Comparison of ENCODE assay signal across 8 mouse cellular contexts in the genomic region with DNA sequence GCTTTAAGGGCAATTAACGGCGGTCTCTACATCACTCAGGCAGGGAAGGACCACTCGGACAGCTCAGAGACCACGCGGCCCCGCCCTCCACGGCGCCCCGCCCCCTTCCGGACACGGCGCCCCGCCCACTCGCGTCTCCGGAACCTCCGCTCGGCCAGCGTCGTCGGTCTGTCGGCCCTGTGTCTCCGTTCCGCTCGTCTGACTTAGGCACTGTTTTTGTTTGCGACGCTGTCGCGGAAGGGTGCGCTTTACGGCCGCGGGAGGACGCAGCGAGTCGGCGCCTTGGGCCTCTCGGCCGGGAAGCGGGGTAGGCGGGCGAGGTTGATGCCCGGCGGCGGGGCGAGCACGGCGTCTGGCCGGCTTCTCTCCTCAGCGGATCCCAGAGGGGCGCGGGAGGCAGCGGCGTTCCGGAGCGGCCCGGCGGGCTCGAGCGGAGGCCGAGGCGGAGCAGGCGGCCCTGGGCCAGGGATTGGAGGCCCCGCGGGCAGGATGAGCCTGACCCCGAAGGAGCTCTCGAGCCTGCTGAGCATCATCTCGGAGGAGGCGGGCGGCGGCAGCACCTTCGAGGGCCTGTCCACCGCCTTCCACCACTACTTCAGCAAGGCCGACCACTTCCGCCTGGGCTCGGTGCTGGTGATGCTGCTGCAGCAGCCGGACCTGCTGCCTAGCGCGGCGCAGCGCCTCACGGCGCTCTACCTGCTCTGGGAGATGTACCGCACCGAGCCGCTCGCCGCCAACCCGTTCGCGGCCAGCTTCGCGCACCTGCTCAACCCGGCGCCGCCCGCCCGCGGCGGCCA. TPM values are rescaled to one million over a fixed set of nuclear protein-coding genes. Genes with fewer than 3 reads are reported as not detected.
DNase-seq lines count a peak whose midpoint lies in the region; ATAC-seq and TF ChIP-seq lines count a peak whose summit lies in the region.

No protein-coding gene starts in this region.

- peak; percentile 86 for ATAC-seq in heart, embryonic 11.5 days (replicated peaks; ENCODE audit: insufficient number of reproducible peaks, low FRiP score, low TSS enrichment)
- ATAC-seq in kidney, embryonic 16.5 days (ENCODE audit: low FRiP score, low TSS enrichment): peak; percentile 95

- WGBS in heart, embryonic 11.5 days (ENCODE audit: insufficient replicate concordance): under 1% methylated on average over 100 of the region's 100 CpGs
- WGBS in kidney, embryonic 16.5 days: under 1% methylated on average over 96 of the region's 100 CpGs
- WGBS in liver, adult 2 months: under 1% methylated on average over 80 of the region's 100 CpGs

- H3K4me3 ChIP-seq in C2C12 (ENCODE audit: insufficient read depth, poor library complexity, severe bottlenecking) (peak overlapping the region; percentile 89), myocyte (peak overlapping the region; percentile 41)
- H3K4me3 ChIP-seq in erythroblast, embryonic 14.5 days (replicated peaks): peak overlapping the region; percentile 79
- H3K4me3 ChIP-seq in heart, embryonic 11.5 days (ENCODE audit: low read depth, low read length): peak overlapping the region; percentile 74
- H3K4me3 ChIP-seq in kidney, embryonic 16.5 days (ENCODE audit: low read length): peak overlapping the region; percentile 99
- peak overlapping the region; percentile 95 for H3K4me3 ChIP-seq in liver, adult 2 months (ENCODE audit: insufficient read depth, low read depth, low read length)

- peak; percentile 99 for DNase-seq in brain, embryonic 14.5 days (ENCODE audit: low read depth)
- peak; percentile 90 for DNase-seq in liver, adult 2 months (ENCODE audit: extremely low read depth, low read depth, low spot score)
- DNase-seq in splenic B cell, adult 2 months (ENCODE audit: low read depth, low spot score): peak; percentile 98

- H3K9me3 ChIP-seq in erythroblast, embryonic 14.5 days (ENCODE audit: control insufficient read depth, low read length): peaks cover 8% of the 10 kb centered on the region
- no peaks in the 10 kb centered on the region for H3K9me3 ChIP-seq in heart, embryonic 11.5 days (replicated peaks; ENCODE audit: control insufficient read depth, low read length)
- H3K9me3 ChIP-seq in kidney, embryonic 16.5 days (ENCODE audit: low read length): peaks cover 7% of the 10 kb centered on the region

- peak overlapping the region; percentile 99 for H3ac ChIP-seq in C2C12 (ENCODE audit: control insufficient read depth, insufficient read length, low read depth)
- H3ac ChIP-seq in myocyte (ENCODE audit: control insufficient read depth, insufficient read length): peak overlapping the region; percentile 60

- H3K9ac ChIP-seq in heart, embryonic 11.5 days (ENCODE audit: low read depth, low read length): peak overlapping the region; percentile 81
- peak overlapping the region; percentile 93 for H3K9ac ChIP-seq in kidney, embryonic 16.5 days (replicated peaks; ENCODE audit: low read length)
- peak overlapping the region; percentile 92 for H3K9ac ChIP-seq in liver, adult 2 months (ENCODE audit: low read depth, low read length)

- peaks cover 27% of the 10 kb centered on the region for H3K4me1 ChIP-seq in erythroblast, embryonic 14.5 days (ENCODE audit: control insufficient read depth)
- H3K4me1 ChIP-seq in heart, embryonic 11.5 days (ENCODE audit: control insufficient read depth, insufficient read depth, low read length): peaks cover 5% of the 10 kb centered on the region
- H3K4me1 ChIP-seq in kidney, embryonic 16.5 days (ENCODE audit: insufficient read depth, low read length): peaks cover 20% of the 10 kb centered on the region
- H3K4me1 ChIP-seq in liver, adult 2 months (ENCODE audit: control insufficient read depth, insufficient read depth, low read length): peaks cover 5% of the 10 kb centered on the region; the same call in 1 of the 2 replicates

- peak overlapping the region; percentile 82 for H3K27ac ChIP-seq in heart, embryonic 11.5 days (ENCODE audit: low read depth, low read length)
- peak overlapping the region; percentile 92 for H3K27ac ChIP-seq in kidney, embryonic 16.5 days (ENCODE audit: low read length)
- peak overlapping the region; percentile 66 for H3K27ac ChIP-seq in liver, adult 2 months (replicated peaks; ENCODE audit: insufficient read depth, low read depth, low read length)

- H3K27me3 ChIP-seq in C2C12 (ENCODE audit: control insufficient read depth, insufficient read depth, insufficient read length) (no peaks in the 10 kb centered on the region), myocyte (ENCODE audit: control insufficient read depth, insufficient read depth, insufficient read length) (no peaks in the 10 kb centered on the region)
- no peaks in the 10 kb centered on the region; the same call in 1 of the 2 replicates for H3K27me3 ChIP-seq in erythroblast, embryonic 14.5 days (ENCODE audit: control insufficient read depth)
- H3K27me3 ChIP-seq in heart, embryonic 11.5 days (ENCODE audit: control insufficient read depth, insufficient read depth, low read length): no peaks in the 10 kb centered on the region
- H3K27me3 ChIP-seq in kidney, embryonic 16.5 days (ENCODE audit: insufficient read depth, low read length): no peaks in the 10 kb centered on the region
- no peaks in the 10 kb centered on the region for H3K27me3 ChIP-seq in liver, adult 2 months (ENCODE audit: control insufficient read depth, insufficient read depth, low read length)
- H3K27me3 ChIP-seq in splenic B cell, adult 2 months (ENCODE audit: control insufficient read depth, insufficient read depth, low read length, poor library complexity, severe bottlenecking): no peaks in the 10 kb centered on the region

- peaks cover 23% of the 10 kb centered on the region for H3K79me3 ChIP-seq in C2C12 (ENCODE audit: low read depth)

- H3K36me3 ChIP-seq in C2C12 (ENCODE audit: control insufficient read depth, insufficient read depth) (peaks cover 31% of the 10 kb centered on the region), myocyte (ENCODE audit: control insufficient read depth, insufficient read depth) (peaks cover 24% of the 10 kb centered on the region)
- peaks cover 34% of the 10 kb centered on the region for H3K36me3 ChIP-seq in erythroblast, embryonic 14.5 days (ENCODE audit: control insufficient read depth)
- H3K36me3 ChIP-seq in heart, embryonic 11.5 days (ENCODE audit: control insufficient read depth, insufficient read depth, low read length): peaks cover 23% of the 10 kb centered on the region
- peaks cover 27% of the 10 kb centered on the region for H3K36me3 ChIP-seq in kidney, embryonic 16.5 days (ENCODE audit: insufficient read depth, low read length)
- H3K36me3 ChIP-seq in liver, adult 2 months (ENCODE audit: control insufficient read depth, insufficient read depth, low read length): peaks cover 20% of the 10 kb centered on the region
- peaks cover 5% of the 10 kb centered on the region for H3K36me3 ChIP-seq in splenic B cell, adult 2 months (ENCODE audit: control insufficient read depth, insufficient read depth, low read length, poor library complexity, severe bottlenecking)

- TF ChIP-seq POLR2A in brain, embryonic 14.5 days (IDR thresholded peaks at IDR 0.05; ENCODE audit: borderline replicate concordance, extremely low read depth, insufficient read depth, insufficient read length, poor library complexity, severe bottlenecking): peak; percentile 95
- peak; percentile 65; the same call in 1 of the 2 replicates for TF ChIP-seq POLR2A in liver, adult 2 months (IDR thresholded peaks at IDR 0.05; ENCODE audit: extremely low read depth, insufficient read depth, low read length)
- peak; percentile 78 for TF ChIP-seq POLR2A in myocyte (IDR thresholded peaks at IDR 0.05; ENCODE audit: insufficient read length, low read depth)

- peak overlapping the region; percentile 96 for H3K4me2 ChIP-seq in heart, embryonic 11.5 days
- H3K4me2 ChIP-seq in kidney, embryonic 16.5 days (replicated peaks; ENCODE audit: low read depth, low read length): peak overlapping the region; percentile 90
- H3K4me2 ChIP-seq in myocyte (ENCODE audit: low read depth): peak overlapping the region; percentile 98

- peaks cover 36% of the 10 kb centered on the region for H3K79me2 ChIP-seq in C2C12 (ENCODE audit: control insufficient read depth, insufficient read depth)
- H3K79me2 ChIP-seq in liver, adult 2 months (ENCODE audit: control insufficient read depth, insufficient read depth, low read length): peaks cover 2% of the 10 kb centered on the region; the same call in 1 of the 2 replicates
- peaks cover 14% of the 10 kb centered on the region for H3K79me2 ChIP-seq in myocyte (ENCODE audit: control insufficient read depth, insufficient read depth)

- TF ChIP-seq CTCF in C2C12 (IDR thresholded peaks at IDR 0.05; ENCODE audit: control insufficient read depth, insufficient read depth, insufficient read length): no peak
- TF ChIP-seq CTCF in brain, embryonic 14.5 days (IDR thresholded peaks at IDR 0.05; ENCODE audit: borderline replicate concordance, extremely low read depth, insufficient read depth, insufficient read length): no peak
- no peak for TF ChIP-seq CTCF in liver, adult 2 months (IDR thresholded peaks at IDR 0.05; ENCODE audit: low read depth, low read length)

RNA-seq across cellular contexts. Expression of gene Cnot11, which starts 0.9 kb away (rescaled TPM):
- polyA plus RNA-seq in C2C12 (2012; fragmentation: generic; extraction: Trizol) (20.4 TPM), myocyte (2012; fragmentation: generic; extraction: Trizol) (16.8 TPM)
- polyA plus RNA-seq in brain, embryonic 14.5 days (2012; rRNA removed): 23.5 and 27.7 TPM in 2 replicates
- polyA plus RNA-seq in erythroblast, embryonic 14.5 days (2012): 3.5 and 3.7 TPM in 2 replicates
- 20.0 and 20.4 TPM in 2 replicates for polyA plus RNA-seq in heart, embryonic 11.5 days (2014; fragmentation: Nextera tagmentation; extraction: Ambion mirVana)
- polyA plus RNA-seq in kidney, embryonic 16.5 days (2015; fragmentation: Nextera tagmentation; extraction: Ambion mirVana): 14.6 and 15.6 TPM in 2 replicates
- 6.8 and 7.7 TPM in 2 replicates for total RNA-seq in liver, adult 2 months (2014; rRNA removed)
- polyA plus RNA-seq in liver, adult 2 months (2012; rRNA removed): 9.3 and 9.9 TPM in 2 replicates

RNA-seq across cellular contexts. Expression of gene Rnf149, which starts 41.5 kb away (rescaled TPM):
- polyA plus RNA-seq in C2C12 (2012; fragmentation: generic; extraction: Trizol) (23.0 TPM), myocyte (2012; fragmentation: generic; extraction: Trizol) (17.9 TPM)
- 21.9 and 24.4 TPM in 2 replicates for polyA plus RNA-seq in brain, embryonic 14.5 days (2012; rRNA removed)
- 0.67 and 1.2 TPM in 2 replicates for polyA plus RNA-seq in erythroblast, embryonic 14.5 days (2012)
- polyA plus RNA-seq in heart, embryonic 11.5 days (2014; fragmentation: Nextera tagmentation; extraction: Ambion mirVana): 19.0 TPM in 2 replicates
- 25.8 and 32.6 TPM in 2 replicates for polyA plus RNA-seq in kidney, embryonic 16.5 days (2015; fragmentation: Nextera tagmentation; extraction: Ambion mirVana)
- 83.6 and 84.2 TPM in 2 replicates for total RNA-seq in liver, adult 2 months (2014; rRNA removed)
- polyA plus RNA-seq in liver, adult 2 months (2012; rRNA removed): 58.9 and 66.0 TPM in 2 replicates

RNA-seq across cellular contexts. Expression of gene Tbc1d8, which starts 57.2 kb away (rescaled TPM):
- polyA plus RNA-seq in C2C12 (2012; fragmentation: generic; extraction: Trizol) (0.43 TPM), myocyte (2012; fragmentation: generic; extraction: Trizol) (5.8 TPM)
- polyA plus RNA-seq in brain, embryonic 14.5 days (2012; rRNA removed): 12.6 and 12.8 TPM in 2 replicates
- 0.01 and 0.08 TPM in 2 replicates for polyA plus RNA-seq in erythroblast, embryonic 14.5 days (2012)
- 11.4 and 12.2 TPM in 2 replicates for polyA plus RNA-seq in heart, embryonic 11.5 days (2014; fragmentation: Nextera tagmentation; extraction: Ambion mirVana)
- 10.1 and 10.3 TPM in 2 replicates for polyA plus RNA-seq in kidney, embryonic 16.5 days (2015; fragmentation: Nextera tagmentation; extraction: Ambion mirVana)
- 7.0 and 12.6 TPM in 2 replicates for total RNA-seq in liver, adult 2 months (2014; rRNA removed)
- polyA plus RNA-seq in liver, adult 2 months (2012; rRNA removed): 8.2 and 13.9 TPM in 2 replicates

Comparison
In these comparisons a context has a peak if more than half of its experiments do, and no peak if none do; other contexts are left out.
1. Peak in every context shown above with its lines: DNase-seq, ATAC-seq, H3K4me3 ChIP-seq and H3K27ac ChIP-seq.
2. H3K4me3 ChIP-seq: peak in every context shown above with its lines; median percentile 99 in kidney, embryonic 16.5 days; 95 in liver, adult 2 months; 89 in C2C12; 79 in erythroblast, embryonic 14.5 days; 74 in heart, embryonic 11.5 days; 41 in myocyte.